Mouse (Mus musculus) neural tube, embryonic 11.5 days (tissue): ENCODE data around the gene Rbpms2. TPM values are rescaled to one million over a fixed set of nuclear protein-coding genes. Genes with fewer than 3 reads are reported as not detected.

Source experiments
- ATAC-seq: fragments of 200-750 bp; cut with Nextera tagmentation; 2 replicates; pipeline ENCODE4 v1.8.0; 2017; ENCODE audit warnings: moderate number of reproducible peaks, mild to moderate bottlenecking, moderate TSS enrichment, moderate library complexity; ENCODE audit not compliant: insufficient read depth, low FRiP score, low TSS enrichment
- DNase-seq: peaks from one replicate; pipeline ENCODE4 v3.0.0-alpha.2; 2015; ENCODE audit warnings: low spot score
- H3K27ac ChIP-seq: fragments of 300-500 bp; sonication (generic); 2 replicates; pipeline ENCODE4 v1.5.1; 2014; ENCODE audit warnings: low read depth, mild to moderate bottlenecking, low read length
- H3K27me3 ChIP-seq: fragments of 300-500 bp; sonication (generic); 2 replicates; pipeline ENCODE4 v1.6.1; 2014; ENCODE audit warnings: mild to moderate bottlenecking, low read length, mixed read lengths; ENCODE audit not compliant: control insufficient read depth, insufficient read depth
- H3K36me3 ChIP-seq: fragments of 300-500 bp; sonication (generic); 2 replicates; pipeline ENCODE4 v1.6.1; 2014; ENCODE audit warnings: mild to moderate bottlenecking, low read length, moderate library complexity, mixed read lengths; ENCODE audit not compliant: control insufficient read depth, insufficient read depth
- H3K4me1 ChIP-seq: fragments of 300-500 bp; sonication (generic); 2 replicates; pipeline ENCODE4 v1.6.1; 2014; ENCODE audit warnings: low read length, mixed read lengths; ENCODE audit not compliant: control insufficient read depth, insufficient read depth
- H3K4me2 ChIP-seq: fragments of 300-500 bp; sonication (generic); 2 replicates; pipeline ENCODE4 v1.6.1; 2014; ENCODE audit warnings: low read depth, mild to moderate bottlenecking, moderate library complexity
- H3K4me3 ChIP-seq: fragments of 300-500 bp; sonication (generic); 2 replicates; pipeline ENCODE4 v1.5.1; 2014; ENCODE audit warnings: low read depth, low read length
- H3K9ac ChIP-seq: fragments of 300-500 bp; sonication (generic); 2 replicates; pipeline ENCODE4 v1.6.1; 2014; ENCODE audit warnings: mild to moderate bottlenecking, low read length
- H3K9me3 ChIP-seq: fragments of 300-500 bp; sonication (generic); 2 replicates; pipeline ENCODE4 v1.6.1; 2016; ENCODE audit warnings: low read length; ENCODE audit not compliant: control insufficient read depth
- WGBS: fragments of 180-500 bp; shearing (Covaris S2); extraction: QIAGEN DNeasy Blood & Tissue Kit; methylation state at CpG from one replicate; pipeline ENCODE4 v1.1.7; 2014; 5-methylcytosine and 5-hydroxymethylcytosine counted together
- polyA plus RNA-seq: library from polyadenylated mRNA; unstranded; fragments of >200 nt; fragmentation: Nextera tagmentation; extraction: Ambion mirVana; gene quantifications from 2 replicates; pipeline ENCODE4 v1.2.1, GENCODE M21; 2014

Gene Rbpms2
- polyA plus RNA-seq, 1 experiment from 2014 or later = 20.7 TPM

GRCm38 (mm10) chr9:65607120-65607519 lies 22.3 kb upstream of the Rbpms2 start:
- Histone ChIP-seq H3K4me1 (no peaks in the 10 kb centered on the region), H3K27me3 (no peaks in the 10 kb centered on the region), H3K36me3 (no peaks in the 10 kb centered on the region), H3K9me3 (no peaks in the 10 kb centered on the region), H3K4me2 (no peak overlapping the region), H3K4me3 (no peak overlapping the region), H3K9ac (no peak overlapping the region), H3K27ac (no peak overlapping the region)
- WGBS = 50% methylated on average over 2 of the region's 2 CpGs
- no peak for DNase-seq
- no peak for ATAC-seq

- Histone ChIP-seq H3K4me1 (no peaks in the 10 kb centered on the region), H3K9ac (no peak overlapping the region), H3K36me3 (no peaks in the 10 kb centered on the region), H3K4me2 (no peak overlapping the region), H3K27ac (no peak overlapping the region), H3K4me3 (no peak overlapping the region), H3K27me3 (no peaks in the 10 kb centered on the region), H3K9me3 (no peaks in the 10 kb centered on the region)
- ATAC-seq (no peak), DNase-seq (no peak)
- 88% methylated on average over 5 of the region's 5 CpGs for WGBS
These were observed 17.4 kb upstream of the Rbpms2 start for GRCm38 (mm10) chr9:65611969-65612486.

- H3K4me1 ChIP-seq = no peaks in the 10 kb centered on the region
- H3K4me2 ChIP-seq = no peak overlapping the region
- H3K9ac ChIP-seq = no peak overlapping the region
- no peaks in the 10 kb centered on the region for H3K36me3 ChIP-seq
- WGBS = 70% methylated on average over 2 of the region's 2 CpGs
- no peak for ATAC-seq
- no peaks in the 10 kb centered on the region for H3K27me3 ChIP-seq
- H3K4me3 ChIP-seq = no peak overlapping the region
- no peak for DNase-seq
- H3K9me3 ChIP-seq = no peaks in the 10 kb centered on the region
- H3K27ac ChIP-seq = no peak overlapping the region
These were observed 16.4 kb upstream of the Rbpms2 start for GRCm38 (mm10) chr9:65613098-65613497.

GRCm38 (mm10) chr9:65619311-65619710 lies 10.1 kb upstream of the Rbpms2 start:
- no peak overlapping the region for H3K4me2 ChIP-seq
- H3K4me1 ChIP-seq = no peaks in the 10 kb centered on the region
- WGBS = 68% methylated on average over 3 of the region's 3 CpGs
- H3K27me3 ChIP-seq = no peaks in the 10 kb centered on the region
- no peaks in the 10 kb centered on the region for H3K36me3 ChIP-seq
- ATAC-seq (no peak), DNase-seq (no peak)
- H3K4me3 ChIP-seq = no peak overlapping the region
- no peak overlapping the region for H3K27ac ChIP-seq
- no peaks in the 10 kb centered on the region for H3K9me3 ChIP-seq
- H3K9ac ChIP-seq = no peak overlapping the region

GRCm38 (mm10) chr9:65621196-65621595 lies 8.3 kb upstream of the Rbpms2 start:
- ATAC-seq (no peak), DNase-seq (no peak)
- H3K9me3 ChIP-seq = no peaks in the 10 kb centered on the region
- no peaks in the 10 kb centered on the region for H3K4me1 ChIP-seq
- H3K4me2 ChIP-seq = no peak overlapping the region
- H3K27me3 ChIP-seq = no peaks in the 10 kb centered on the region
- H3K4me3 ChIP-seq = no peak overlapping the region
- H3K9ac ChIP-seq = no peak overlapping the region
- no peaks in the 10 kb centered on the region for H3K36me3 ChIP-seq
- H3K27ac ChIP-seq = no peak overlapping the region
- WGBS = 89% methylated on average over 4 of the region's 4 CpGs

- no peaks in the 10 kb centered on the region for H3K4me1 ChIP-seq
- no peaks in the 10 kb centered on the region for H3K36me3 ChIP-seq
- no peak overlapping the region for H3K27ac ChIP-seq
- H3K4me2 ChIP-seq = no peak overlapping the region
- no peaks in the 10 kb centered on the region for H3K9me3 ChIP-seq
- H3K4me3 ChIP-seq = no peak overlapping the region
- DNase-seq = no peak
- no peaks in the 10 kb centered on the region for H3K27me3 ChIP-seq
- H3K9ac ChIP-seq = no peak overlapping the region
- ATAC-seq = no peak
- WGBS = 78% methylated on average over 2 of the region's 2 CpGs
These were observed 7.8 kb upstream of the Rbpms2 start for GRCm38 (mm10) chr9:65621666-65622065.

- no peaks in the 10 kb centered on the region for H3K36me3 ChIP-seq
- no peaks in the 10 kb centered on the region for H3K9me3 ChIP-seq
- no peaks in the 10 kb centered on the region for H3K27me3 ChIP-seq
- WGBS = 81% methylated on average over 5 of the region's 5 CpGs
- ATAC-seq (no peak), DNase-seq (no peak)
- no peak overlapping the region for H3K4me2 ChIP-seq
- no peaks in the 10 kb centered on the region for H3K4me1 ChIP-seq
- no peak overlapping the region for H3K27ac ChIP-seq
- no peak overlapping the region for H3K4me3 ChIP-seq
- no peak overlapping the region for H3K9ac ChIP-seq
These were observed 6.6 kb upstream of the Rbpms2 start for GRCm38 (mm10) chr9:65622826-65623225.

- Histone ChIP-seq H3K4me2 (no peak overlapping the region), H3K9ac (no peak overlapping the region), H3K27ac (no peak overlapping the region), H3K4me1 (peaks cover 6% of the 10 kb centered on the region), H3K27me3 (peaks cover 9% of the 10 kb centered on the region), H3K9me3 (no peaks in the 10 kb centered on the region), H3K36me3 (no peaks in the 10 kb centered on the region), H3K4me3 (no peak overlapping the region)
- WGBS = 78% methylated on average over 2 of the region's 2 CpGs
- no peak for ATAC-seq
- DNase-seq = no peak
These were observed 5.2 kb upstream of the Rbpms2 start for GRCm38 (mm10) chr9:65624266-65624665.

GRCm38 (mm10) chr9:65629767-65630630 lies 551 bp downstream of the Rbpms2 start:
- under 1% methylated on average over 54 of the region's 83 CpGs for WGBS
- H3K4me1 ChIP-seq = peaks cover 13% of the 10 kb centered on the region

More at GRCm38 (mm10) chr9:65629767-65630630, 551 bp downstream of the Rbpms2 start:
- ATAC-seq (peak; percentile 80), DNase-seq (peak; percentile 67)
- Histone ChIP-seq H3K27me3 (peaks cover 21% of the 10 kb centered on the region), H3K36me3 (no peaks in the 10 kb centered on the region), H3K4me2 (peak overlapping the region; percentile 84), H3K9ac (peak overlapping the region; percentile 63), H3K27ac (no peak overlapping the region), H3K4me3 (peak overlapping the region; percentile 53), H3K9me3 (no peaks in the 10 kb centered on the region)
